Mouse (Mus musculus): ENCODE measurements at regions not wholly inside any gene's neighbourhood (a gene's known extent, or its start where the extent isn't known, plus 50 kb on each side); places are given as distances from the start of the nearest gene placed in this dataset.

DNA sequence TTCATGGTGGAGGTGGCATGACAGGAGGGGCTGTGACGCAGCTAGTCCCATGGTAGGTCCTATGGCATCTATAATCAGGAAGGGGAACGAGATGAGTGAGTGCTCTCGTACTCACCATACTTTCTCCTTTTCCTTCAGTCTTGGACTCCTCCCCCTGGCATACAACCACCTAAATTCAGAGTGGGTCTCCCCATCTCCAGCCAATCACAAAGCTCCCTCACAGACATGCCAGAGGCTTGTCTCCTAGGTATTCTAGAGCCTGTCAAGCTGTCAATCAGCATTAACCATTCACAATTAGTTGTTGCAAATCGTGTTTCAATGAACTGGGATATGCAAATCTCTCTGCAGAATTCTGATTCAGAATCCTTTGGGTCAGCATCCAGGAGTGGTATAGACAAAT is 206.7 kb downstream of the Hlx start:
- TF ChIP-seq POLR2A (IDR thresholded peaks at IDR 0.05; ENCODE audit: borderline replicate concordance, low read depth, low read length): no peak
- no peak for TF ChIP-seq CTCF (IDR thresholded peaks at IDR 0.05; ENCODE audit: low read depth, low read length)

Data from bone marrow macrophage, adult 2 months (primary cell).